Mouse (Mus musculus) adrenal gland, adult 2 months (tissue): Measurements from ENCODE around the gene Peak1. TPM values are rescaled to one million over a fixed set of nuclear protein-coding genes. Genes with fewer than 3 reads are reported as not detected.

Source experiments
- microRNA-seq, 2 experiments: library from miRNA; unstranded; fragments of <30 nt; microRNA quantifications; one replicate each; pipeline ENCODE4 v1.2.0; 2021
- polyA plus RNA-seq: library from polyadenylated mRNA; depleted of rRNA; stranded (reverse); fragments of >200 nt; gene quantifications from 2 replicates; pipeline ENCODE4 v1.2.3, GENCODE M21; 2012; rRNA removed
- total RNA-seq, 2 experiments: library from RNA; stranded (reverse); gene quantifications; 2 replicates each; pipeline ENCODE4 v1.2.3; 2021

The Peak1 gene
- total and polyA plus RNA-seq, 3 experiments = 10.7 to 46.4 (median 38.9) TPM

Small RNAs within 50 kb of the gene (microRNA-seq; reads per million reads assigned to microRNA genes)
- 1.7 to 6.6 reads per million in 2 experiments for gene Gm24270

Other genes starting within 250 kb of the Peak1 start
- gene Hmg20a, start 542 bp upstream of the Peak1 start, total RNA-seq = 10 to 100 TPM; 39.3 to 40.9 TPM
- gene Hmg20a, start 542 bp upstream of the Peak1 start, polyA plus RNA-seq = 19.1 and 23.9 TPM in 2 replicates